Mouse (Mus musculus) mesoderm, embryonic 11.5 days (tissue): ENCODE data around the gene Olfr1118.
"Not testable (repeated sequence)": the region's sequence is repeated elsewhere in the genome, so short reads cannot be mapped to it uniquely, and the experiment has no call there.

Experiments used
- DNase-seq: peaks from one replicate; pipeline ENCODE4 v3.0.0-alpha.2; 2012; ENCODE audit warnings: low read depth, low spot score

The Olfr1118 gene

DNA sequence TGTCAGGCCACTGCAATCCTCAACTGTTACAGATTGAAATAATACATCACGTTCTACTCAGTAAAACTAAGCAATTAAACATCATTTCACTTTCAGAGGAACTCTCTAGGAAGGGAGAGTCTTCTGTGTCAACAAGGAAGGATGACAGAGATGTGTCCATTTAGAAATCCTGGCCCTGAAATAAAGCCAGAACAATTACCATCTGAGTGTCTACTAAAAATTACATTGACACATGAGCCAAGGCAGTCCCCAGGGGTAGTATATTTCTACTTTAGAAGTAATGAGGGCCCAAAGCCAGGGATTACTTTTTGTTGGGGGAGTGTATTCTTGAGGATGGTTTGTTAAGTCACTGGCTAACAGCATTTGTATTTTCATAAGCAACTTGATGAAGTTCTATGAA, at the start of gene Olfr1118:
Gene Olfr1118 (plus strand): TSS at position 301 of the 400 bp plus-strand sequence.
- DNase-seq: no peak

DNA sequence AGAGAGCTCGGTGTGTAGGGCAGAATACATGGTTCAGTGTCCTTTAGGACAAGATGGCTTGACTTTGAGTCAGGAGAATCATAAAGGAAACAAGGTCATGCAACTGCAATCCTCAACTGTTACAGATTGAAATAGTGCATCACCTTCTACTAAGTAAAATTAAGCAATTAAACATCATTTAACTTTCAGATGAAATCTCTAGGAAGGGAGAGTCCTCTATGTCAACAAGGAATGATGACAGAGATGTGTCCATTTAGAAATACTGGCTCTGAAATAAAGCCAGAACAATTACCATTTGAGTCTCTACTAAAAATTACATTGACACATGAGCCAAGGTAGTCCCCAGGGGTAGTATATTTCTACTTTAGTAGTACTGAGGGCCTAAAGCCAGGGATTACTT, 40.1 kb upstream of the Olfr1118 start, which contains the start of gene Olfr1116:
Gene Olfr1116 (plus strand): TSS at position 301 of the 400 bp plus-strand sequence.
- DNase-seq: no peak

DNA sequence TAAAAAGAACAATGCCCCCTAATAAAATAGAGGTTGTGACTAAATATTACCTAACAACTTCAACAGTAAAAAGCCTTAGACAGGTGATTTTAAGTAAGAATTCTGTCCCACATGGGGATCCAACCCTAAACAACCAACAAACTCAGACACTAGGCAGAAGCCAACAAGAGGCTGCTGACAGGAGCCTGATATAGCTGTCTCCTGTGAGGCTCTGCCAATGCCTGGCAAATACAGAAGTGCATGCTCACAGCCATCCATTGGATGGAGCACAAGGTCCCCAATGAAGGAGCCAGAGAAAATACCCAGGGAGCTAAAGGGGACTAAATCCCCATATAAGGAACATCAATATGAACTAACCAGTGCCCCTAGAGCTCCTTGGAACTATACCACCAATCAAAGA, 13.4 kb upstream of the Olfr1118 start:
- not testable (repeated sequence) for DNase-seq

DNA sequence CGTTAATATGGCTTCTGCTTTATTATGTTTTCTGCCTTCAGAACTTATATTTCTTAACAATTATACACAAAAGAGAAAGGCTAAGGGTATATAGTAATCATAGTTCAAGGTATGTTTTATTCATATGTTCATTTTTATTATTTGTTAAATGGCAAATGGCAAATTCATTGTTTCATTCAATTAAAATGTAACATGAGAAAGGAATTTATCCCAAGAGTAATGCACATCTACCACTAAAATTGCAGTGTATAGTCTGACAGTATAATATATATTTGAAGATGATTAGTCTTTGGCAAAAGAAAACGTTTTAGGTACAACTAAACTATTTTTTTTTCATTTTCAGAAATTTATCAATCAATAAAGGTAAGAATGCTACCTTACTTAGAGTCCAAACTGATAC, 47.1 kb downstream of the Olfr1118 start, which contains the start of gene Olfr1120:
Gene Olfr1120 (plus strand): TSS at position 301 of the 400 bp plus-strand sequence.
- no peak for DNase-seq

DNA sequence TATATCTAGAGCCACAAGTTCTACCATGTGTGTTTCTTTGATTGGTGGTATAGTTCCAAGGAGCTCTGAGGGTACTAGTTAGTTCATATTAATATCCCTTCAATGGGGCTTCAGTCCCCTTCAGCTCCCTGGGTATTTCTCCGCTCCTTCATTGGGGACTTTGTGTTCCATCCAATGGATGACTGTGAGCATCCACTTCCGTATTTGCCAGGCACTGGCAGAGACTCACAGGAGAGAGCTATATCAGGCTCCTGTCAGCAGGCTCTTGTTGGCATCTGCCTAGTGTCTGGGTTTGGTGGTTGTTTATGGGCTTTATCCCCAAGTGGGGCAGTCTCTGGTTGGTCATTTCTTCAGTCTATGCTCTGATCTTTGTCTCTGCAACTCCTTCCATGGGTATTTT, 52.7 kb downstream of the Olfr1118 start:
- not testable (repeated sequence) for DNase-seq
